Mouse (Mus musculus) stomach, postnatal 0 days (tissue): ENCODE data around the gene Uhrf1.
A peak's percentile ranks its signal among the peaks of the same experiment; 100 is the strongest.

Experiments used
- CTCF ChIP-seq: IDR thresholded peaks from 2 replicates; pipeline ENCODE4 v1.5.1; 2016; ENCODE audit warnings: antibody characterized with exemption, low read depth, mild to moderate bottlenecking, moderate library complexity
- EP300 ChIP-seq: optimal IDR thresholded peaks from 2 replicates; pipeline ENCODE3; 2016; ENCODE audit warnings: antibody characterized with exemption

DNA sequence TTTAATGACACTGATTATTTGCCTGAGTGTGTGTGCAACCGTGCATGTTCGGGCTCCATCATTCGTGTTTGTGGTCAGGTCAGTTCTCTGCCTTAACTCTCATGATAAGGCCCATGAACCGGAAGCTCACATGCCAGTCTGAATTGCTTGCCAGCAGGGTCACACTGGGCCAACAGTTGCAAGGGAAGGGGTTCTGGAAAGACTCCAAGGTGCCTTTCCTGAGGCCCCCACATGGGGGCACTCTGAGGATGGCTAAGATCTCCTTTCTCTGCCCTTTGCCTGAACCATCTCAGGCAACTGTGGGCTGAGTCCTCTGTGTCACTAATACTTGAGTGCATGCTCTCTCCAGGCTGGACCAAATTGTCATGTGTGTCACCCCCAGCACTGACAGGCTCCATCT lies 34.1 kb downstream of the Uhrf1 start:
- peak; percentile 73 for TF ChIP-seq CTCF
- no peak for TF ChIP-seq EP300
